Mouse (Mus musculus): ENCODE results near the gene Fgfr2. TPM values are rescaled to one million over a fixed set of nuclear protein-coding genes. Genes with fewer than 3 reads are reported as not detected.
"Not testable (repeated sequence)": the region's sequence is repeated elsewhere in the genome, so short reads cannot be mapped to it uniquely, and the experiment has no call there.

Fgfr2 gene
- polyA plus RNA-seq, 1 experiment from 2014 or later = 24.9 TPM

DNA sequence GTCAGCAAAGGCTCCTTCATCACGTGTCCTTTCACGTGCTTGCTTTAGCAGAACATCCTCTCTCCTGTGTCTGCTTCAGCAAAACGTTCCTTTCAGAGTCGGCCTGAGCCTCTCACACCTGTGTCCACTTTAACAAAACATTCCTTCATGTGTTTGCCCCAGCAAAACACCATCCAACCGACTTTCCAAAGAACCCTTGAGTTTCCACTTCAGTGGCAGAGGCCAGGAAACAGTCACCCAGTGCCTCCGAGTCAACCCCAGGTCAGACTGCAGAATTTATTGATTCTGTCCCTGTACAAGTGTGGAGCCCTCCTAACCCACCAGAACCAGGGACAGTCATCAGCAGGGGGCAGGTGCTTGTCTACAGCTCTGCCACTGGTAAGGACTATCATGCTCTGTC, 460.3 kb downstream of the Fgfr2 start:
- 65% methylated on average over 6 of the region's 6 CpGs for WGBS (ENCODE audit: insufficient replicate concordance)
- H3K9me3 ChIP-seq (replicated peaks; ENCODE audit: control insufficient read depth, low read length); H3K27me3 ChIP-seq (ENCODE audit: control insufficient read depth, insufficient read depth, low read length); H3K9ac ChIP-seq (ENCODE audit: low read depth, low read length); H3K27ac ChIP-seq (ENCODE audit: low read depth, low read length); H3K36me3 ChIP-seq (ENCODE audit: control insufficient read depth, insufficient read depth, low read length); H3K4me2 ChIP-seq; H3K4me3 ChIP-seq (ENCODE audit: low read depth, low read length); ATAC-seq (replicated peaks; ENCODE audit: insufficient number of reproducible peaks, low FRiP score, low TSS enrichment): not testable (repeated sequence)
- peaks cover 41% of the 10 kb centered on the region for H3K4me1 ChIP-seq (ENCODE audit: control insufficient read depth, insufficient read depth, low read length)

DNA sequence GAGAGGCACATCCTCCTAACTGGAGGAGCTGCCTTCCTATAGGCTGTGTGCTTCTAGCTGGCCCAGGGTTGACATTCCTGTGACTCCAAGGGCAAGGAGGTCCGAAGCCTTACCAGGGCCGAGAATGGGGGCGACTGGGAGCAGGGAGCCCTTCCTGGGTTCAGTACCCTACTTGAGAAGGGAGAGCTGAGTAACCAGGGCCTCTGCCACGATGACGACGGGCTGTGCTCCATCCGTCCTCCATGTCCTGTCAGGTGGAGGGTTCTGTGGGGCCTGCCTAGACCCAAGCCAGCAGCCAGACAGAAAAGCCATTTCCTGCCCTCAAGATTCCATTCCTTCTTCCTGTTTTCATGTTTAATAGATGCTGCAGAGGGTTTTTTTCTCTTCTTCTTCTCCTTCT, 463.5 kb downstream of the Fgfr2 start:
- Histone ChIP-seq H3K36me3 (ENCODE audit: control insufficient read depth, insufficient read depth, low read length) (no peaks in the 10 kb centered on the region), H3K4me3 (ENCODE audit: low read depth, low read length) (no peak overlapping the region), H3K9me3 (replicated peaks; ENCODE audit: control insufficient read depth, low read length) (no peaks in the 10 kb centered on the region), H3K27ac (ENCODE audit: low read depth, low read length) (no peak overlapping the region), H3K4me2 (no peak overlapping the region), H3K4me1 (ENCODE audit: control insufficient read depth, insufficient read depth, low read length) (peaks cover 51% of the 10 kb centered on the region), H3K27me3 (ENCODE audit: control insufficient read depth, insufficient read depth, low read length) (no peaks in the 10 kb centered on the region; the same call in 1 of the 2 replicates), H3K9ac (ENCODE audit: low read depth, low read length) (no peak overlapping the region)
- ATAC-seq (replicated peaks; ENCODE audit: insufficient number of reproducible peaks, low FRiP score, low TSS enrichment) = no peak
- WGBS (ENCODE audit: insufficient replicate concordance) = 42% methylated on average over 7 of the region's 7 CpGs

GRCm38 (mm10) chr7:132658688-132659087, 464.5 kb downstream of the Fgfr2 start:
- no peak for ATAC-seq (replicated peaks; ENCODE audit: insufficient number of reproducible peaks, low FRiP score, low TSS enrichment)
- Histone ChIP-seq H3K4me2 (no peak overlapping the region), H3K4me1 (ENCODE audit: control insufficient read depth, insufficient read depth, low read length) (peaks cover 57% of the 10 kb centered on the region)

DNA sequence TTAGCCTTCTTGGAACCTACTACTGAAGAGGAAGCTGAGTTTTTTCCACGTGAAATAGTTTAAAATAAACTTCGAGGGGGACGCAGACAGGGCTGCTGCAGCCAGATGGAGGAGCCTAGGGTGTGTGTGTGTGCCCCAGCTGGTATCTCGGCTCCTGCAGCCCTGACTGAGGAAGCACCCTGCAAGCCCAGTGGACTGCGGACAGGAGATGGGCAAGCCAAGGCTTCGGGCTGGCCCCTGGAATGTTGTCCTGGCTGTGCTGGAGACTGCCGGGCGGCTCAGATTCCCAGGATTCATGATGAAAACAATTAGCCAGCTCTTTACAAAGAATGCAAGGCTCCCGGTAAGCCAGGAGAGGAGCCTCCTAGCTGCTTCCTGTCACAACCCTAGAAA, 465.1 kb downstream of the Fgfr2 start:
- Histone ChIP-seq H3K27ac (ENCODE audit: low read depth, low read length) (peak overlapping the region; percentile 46), H3K4me1 (ENCODE audit: control insufficient read depth, insufficient read depth, low read length) (peaks cover 55% of the 10 kb centered on the region), H3K4me3 (ENCODE audit: low read depth, low read length) (no peak overlapping the region), H3K9ac (ENCODE audit: low read depth, low read length) (no peak overlapping the region), H3K36me3 (ENCODE audit: control insufficient read depth, insufficient read depth, low read length) (no peaks in the 10 kb centered on the region), H3K9me3 (replicated peaks; ENCODE audit: control insufficient read depth, low read length) (no peaks in the 10 kb centered on the region), H3K4me2 (peak overlapping the region; percentile 27; the same call in 1 of the 2 replicates), H3K27me3 (ENCODE audit: control insufficient read depth, insufficient read depth, low read length) (no peaks in the 10 kb centered on the region)
- ATAC-seq (replicated peaks; ENCODE audit: insufficient number of reproducible peaks, low FRiP score, low TSS enrichment) = no peak
- WGBS (ENCODE audit: insufficient replicate concordance) = 10% methylated on average over 9 of the region's 9 CpGs

More at GRCm38 (mm10) chr7:132658688-132659087, 464.5 kb downstream of the Fgfr2 start:
- 81% methylated on average over 5 of the region's 5 CpGs for WGBS (ENCODE audit: insufficient replicate concordance)
- Histone ChIP-seq H3K9ac (ENCODE audit: low read depth, low read length) (no peak overlapping the region), H3K27me3 (ENCODE audit: control insufficient read depth, insufficient read depth, low read length) (no peaks in the 10 kb centered on the region), H3K36me3 (ENCODE audit: control insufficient read depth, insufficient read depth, low read length) (no peaks in the 10 kb centered on the region), H3K27ac (ENCODE audit: low read depth, low read length) (peak overlapping the region; percentile 46; the same call in 1 of the 2 replicates), H3K9me3 (replicated peaks; ENCODE audit: control insufficient read depth, low read length) (no peaks in the 10 kb centered on the region), H3K4me3 (ENCODE audit: low read depth, low read length) (no peak overlapping the region)

GRCm38 (mm10) chr7:132657371-132658057, 465.6 kb downstream of the Fgfr2 start:
- Histone ChIP-seq H3K4me3 (ENCODE audit: low read depth, low read length) (no peak overlapping the region), H3K27ac (ENCODE audit: low read depth, low read length) (peak overlapping the region; percentile 46), H3K4me1 (ENCODE audit: control insufficient read depth, insufficient read depth, low read length) (peaks cover 53% of the 10 kb centered on the region), H3K9ac (ENCODE audit: low read depth, low read length) (no peak overlapping the region), H3K9me3 (replicated peaks; ENCODE audit: control insufficient read depth, low read length) (no peaks in the 10 kb centered on the region), H3K4me2 (peak overlapping the region; percentile 27; the same call in 1 of the 2 replicates), H3K27me3 (ENCODE audit: control insufficient read depth, insufficient read depth, low read length) (no peaks in the 10 kb centered on the region), H3K36me3 (ENCODE audit: control insufficient read depth, insufficient read depth, low read length) (no peaks in the 10 kb centered on the region)
- ATAC-seq (replicated peaks; ENCODE audit: insufficient number of reproducible peaks, low FRiP score, low TSS enrichment) = no peak
- WGBS (ENCODE audit: insufficient replicate concordance) = 49% methylated on average over 14 of the region's 14 CpGs

- H3K36me3 ChIP-seq (ENCODE audit: control insufficient read depth, insufficient read depth, low read length) = no peaks in the 10 kb centered on the region
- H3K27ac ChIP-seq (ENCODE audit: low read depth, low read length) = 0 out of 2 replicates have a peak overlapping the region, but pooled peaks have one; percentile 11
- no peaks in the 10 kb centered on the region for H3K9me3 ChIP-seq (replicated peaks; ENCODE audit: control insufficient read depth, low read length)
- no peak overlapping the region for H3K4me3 ChIP-seq (ENCODE audit: low read depth, low read length)
- H3K4me1 ChIP-seq (ENCODE audit: control insufficient read depth, insufficient read depth, low read length) = peaks cover 49% of the 10 kb centered on the region
- 0 out of 2 replicates have a peak, but pooled peaks have one; percentile 25 for ATAC-seq (replicated peaks; ENCODE audit: insufficient number of reproducible peaks, low FRiP score, low TSS enrichment)
- 3% methylated on average over 3 of the region's 3 CpGs for WGBS (ENCODE audit: insufficient replicate concordance)
- H3K27me3 ChIP-seq (ENCODE audit: control insufficient read depth, insufficient read depth, low read length) = no peaks in the 10 kb centered on the region
- peak overlapping the region; percentile 12; the same call in 1 of the 2 replicates for H3K4me2 ChIP-seq
- peak overlapping the region; percentile 44; the same call in 1 of the 2 replicates for H3K9ac ChIP-seq (ENCODE audit: low read depth, low read length)
Measured at GRCm38 (mm10) chr7:132656548-132656947, 466.6 kb downstream of the Fgfr2 start.

- no peak for ATAC-seq (replicated peaks; ENCODE audit: insufficient number of reproducible peaks, low FRiP score, low TSS enrichment)
- no peaks in the 10 kb centered on the region for H3K27me3 ChIP-seq (ENCODE audit: control insufficient read depth, insufficient read depth, low read length)
- peak overlapping the region; percentile 12; the same call in 1 of the 2 replicates for H3K4me2 ChIP-seq
- peaks cover 44% of the 10 kb centered on the region for H3K4me1 ChIP-seq (ENCODE audit: control insufficient read depth, insufficient read depth, low read length)
- H3K4me3 ChIP-seq (ENCODE audit: low read depth, low read length) = no peak overlapping the region
- WGBS (ENCODE audit: insufficient replicate concordance) = 24% methylated on average over 9 of the region's 9 CpGs
- 0 out of 2 replicates have a peak overlapping the region, but pooled peaks have one; percentile 11 for H3K27ac ChIP-seq (ENCODE audit: low read depth, low read length)
- no peaks in the 10 kb centered on the region for H3K9me3 ChIP-seq (replicated peaks; ENCODE audit: control insufficient read depth, low read length)
- peak overlapping the region; percentile 44; the same call in 1 of the 2 replicates for H3K9ac ChIP-seq (ENCODE audit: low read depth, low read length)
- H3K36me3 ChIP-seq (ENCODE audit: control insufficient read depth, insufficient read depth, low read length) = no peaks in the 10 kb centered on the region
Measured at GRCm38 (mm10) chr7:132656075-132656474, 467.1 kb downstream of the Fgfr2 start.

DNA sequence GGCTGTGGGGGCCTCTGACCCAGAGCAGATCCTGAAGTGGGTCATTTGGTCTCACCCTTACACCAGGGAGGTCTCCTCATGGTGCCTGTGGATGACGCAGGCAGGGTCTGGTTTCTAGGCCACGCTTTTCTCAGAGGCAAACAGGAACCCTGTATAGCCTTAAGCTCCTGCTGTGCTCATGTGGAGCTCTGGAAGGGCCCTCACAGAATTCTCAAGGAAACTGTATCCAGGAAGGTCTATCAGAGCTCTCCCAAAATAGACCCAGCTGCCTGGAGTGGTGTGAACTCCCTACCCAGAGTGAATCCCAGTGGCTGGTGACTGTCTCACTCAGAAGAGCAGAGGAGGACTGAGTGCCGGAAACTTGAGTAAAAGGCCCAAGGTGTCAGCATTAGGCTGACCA, 468.7 kb downstream of the Fgfr2 start:
- Histone ChIP-seq H3K4me3 (ENCODE audit: low read depth, low read length) (no peak overlapping the region), H3K27me3 (ENCODE audit: control insufficient read depth, insufficient read depth, low read length) (no peaks in the 10 kb centered on the region), H3K4me1 (ENCODE audit: control insufficient read depth, insufficient read depth, low read length) (peaks cover 31% of the 10 kb centered on the region), H3K9ac (ENCODE audit: low read depth, low read length) (peak overlapping the region; percentile 43; the same call in 1 of the 2 replicates), H3K9me3 (replicated peaks; ENCODE audit: control insufficient read depth, low read length) (no peaks in the 10 kb centered on the region), H3K27ac (ENCODE audit: low read depth, low read length) (peak overlapping the region; percentile 50; the same call in 1 of the 2 replicates), H3K4me2 (no peak overlapping the region), H3K36me3 (ENCODE audit: control insufficient read depth, insufficient read depth, low read length) (no peaks in the 10 kb centered on the region)
- no peak; the same call in 1 of the 2 replicates for ATAC-seq (replicated peaks; ENCODE audit: insufficient number of reproducible peaks, low FRiP score, low TSS enrichment)
- 62% methylated on average over 3 of the region's 3 CpGs for WGBS (ENCODE audit: insufficient replicate concordance)

Data from heart, embryonic 11.5 days (tissue).